Mouse (Mus musculus) liver, embryonic 14.5 days (tissue): ENCODE results near the gene Usp36.

Experiments used
- CTCF ChIP-seq: IDR thresholded peaks from 2 replicates; pipeline ENCODE4 v1.5.1; 2016; ENCODE audit warnings: antibody characterized with exemption, low read depth, control low read depth
- EP300 ChIP-seq: IDR thresholded peaks from 2 replicates; pipeline ENCODE4 v1.6.1; 2016; ENCODE audit warnings: antibody characterized with exemption, low read depth

DNA sequence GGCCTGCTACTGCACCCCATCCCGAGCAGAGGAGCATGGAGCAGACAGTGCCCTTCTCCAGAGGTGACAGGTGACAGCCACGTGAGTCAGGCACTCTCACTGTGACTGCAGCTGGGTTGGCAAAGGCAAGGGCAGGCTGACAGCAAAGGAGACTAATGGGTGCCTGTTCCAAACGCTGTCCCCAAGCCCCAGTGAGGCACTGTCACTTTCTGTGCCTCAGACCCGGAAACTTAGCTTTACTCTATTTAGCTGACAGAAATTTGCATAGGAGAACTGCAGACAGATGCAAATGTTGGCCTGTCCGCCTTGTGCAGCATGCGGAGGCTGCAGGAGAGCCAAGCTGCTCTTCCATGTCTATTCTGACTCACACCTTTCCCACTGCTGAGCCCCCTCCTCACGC, 13.7 kb downstream of the Usp36 start:
- TF ChIP-seq CTCF (no peak), EP300 (no peak)
